Mouse (Mus musculus) stomach, postnatal 0 days (tissue): ENCODE data around the gene Galm.

Experiments
- CTCF ChIP-seq: IDR thresholded peaks from 2 replicates; pipeline ENCODE4 v1.5.1; 2016; ENCODE audit warnings: antibody characterized with exemption, low read depth, mild to moderate bottlenecking, moderate library complexity
- EP300 ChIP-seq: optimal IDR thresholded peaks from 2 replicates; pipeline ENCODE3; 2016; ENCODE audit warnings: antibody characterized with exemption

DNA sequence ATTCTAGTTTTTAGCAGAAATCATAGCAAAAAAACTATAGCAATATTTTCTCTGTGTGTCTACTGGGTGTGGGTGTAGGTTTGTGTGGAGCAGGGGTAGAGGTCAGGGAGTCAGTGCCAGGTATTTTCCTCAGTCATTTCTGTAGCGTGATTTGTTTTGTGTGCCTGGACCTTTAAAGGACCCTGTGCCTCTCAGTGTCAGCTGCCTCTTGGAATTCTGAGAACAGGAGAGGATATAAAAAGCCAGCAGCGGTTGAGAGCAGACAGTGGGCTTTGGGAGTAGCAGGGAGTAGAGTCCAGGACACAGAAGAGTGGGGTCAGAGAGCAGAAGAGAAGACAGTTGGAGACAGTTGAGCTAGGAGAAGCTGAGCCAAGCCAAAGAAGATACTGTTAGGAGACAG lies 92.9 kb downstream of the Galm start:
- TF ChIP-seq CTCF (no peak), EP300 (no peak)
